In genomic region chr1:135948871-135949270, GRCm38 (mm10) we compare ENCODE assay signal across 21 mouse cellular contexts. TPM values are rescaled to one million over a fixed set of nuclear protein-coding genes. Genes with fewer than 3 reads are reported as not detected.
"Had no signal": no experiment of that assay in that cellular context is flagged by ENCODE, and none has a peak within 500 bp of the region (broad histone marks: within the 10 kb centered on the region; RNA-seq: fewer than 3 reads in every experiment).

No protein-coding gene starts in this region.

- H3K4me1 ChIP-seq: midbrain, embryonic 15.5 days; neural tube, embryonic 15.5 days had no signal

- H3K36me3 ChIP-seq: lung, embryonic 15.5 days; midbrain, embryonic 13.5 days; midbrain, embryonic 15.5 days; neural tube, embryonic 13.5 days; neural tube, embryonic 15.5 days had no signal

- H3K27ac ChIP-seq: lung, embryonic 15.5 days; macrophage; midbrain, embryonic 13.5 days; midbrain, embryonic 15.5 days; neural tube, embryonic 13.5 days; neural tube, embryonic 15.5 days had no signal

- H3K27me3 ChIP-seq: neural tube, embryonic 15.5 days had no signal

- H3K9ac ChIP-seq: liver, postnatal 0 days; lung, embryonic 15.5 days; midbrain, embryonic 13.5 days; midbrain, embryonic 15.5 days; neural tube, embryonic 13.5 days; neural tube, embryonic 15.5 days had no signal

- DNase-seq: liver, postnatal 0 days; lung, adult 2 months; lung, postnatal 14 days; lung, postnatal 36 days; right cerebral cortex, postnatal 25 days; right cerebral cortex, postnatal 4 days; spleen, adult 18-20 months; thymus, adult 18-20 months; thymus, postnatal 14 days; thymus, postnatal 36 days had no signal

- H3K9me3 ChIP-seq: lung, embryonic 15.5 days; megakaryocyte, embryonic 14.5 days; midbrain, embryonic 13.5 days; midbrain, embryonic 15.5 days; neural tube, embryonic 13.5 days; neural tube, embryonic 15.5 days had no signal

- H3K4me3 ChIP-seq: lung, embryonic 15.5 days; megakaryocyte, embryonic 14.5 days; midbrain, embryonic 13.5 days; midbrain, embryonic 15.5 days; neural tube, embryonic 13.5 days; neural tube, embryonic 15.5 days had no signal

- H3K4me2 ChIP-seq: lung, embryonic 15.5 days; midbrain, embryonic 11.5 days; midbrain, embryonic 13.5 days; midbrain, embryonic 15.5 days; neural tube, embryonic 13.5 days; neural tube, embryonic 15.5 days had no signal

- ATAC-seq: liver, postnatal 0 days; lung, postnatal 0 days; midbrain, embryonic 13.5 days; midbrain, embryonic 15.5 days had no signal

RNA-seq across cellular contexts. Expression of gene Pkp1, which starts 29.9 kb away (rescaled TPM):
- polyA plus RNA-seq: macrophage; midbrain, embryonic 13.5 days had no signal

RNA-seq across cellular contexts. Expression of gene Igfn1, which starts 57.3 kb away (rescaled TPM):
- polyA plus RNA-seq: liver, postnatal 0 days; lung, adult 2 months; lung, embryonic 15.5 days; lung, postnatal 0 days; macrophage; midbrain, embryonic 13.5 days; midbrain, embryonic 15.5 days; midbrain, postnatal 0 days; neural tube, embryonic 11.5 days; neural tube, embryonic 13.5 days; neural tube, embryonic 15.5 days had no signal
